ENCODE assay signal across 24 mouse cellular contexts in the genomic region with DNA sequence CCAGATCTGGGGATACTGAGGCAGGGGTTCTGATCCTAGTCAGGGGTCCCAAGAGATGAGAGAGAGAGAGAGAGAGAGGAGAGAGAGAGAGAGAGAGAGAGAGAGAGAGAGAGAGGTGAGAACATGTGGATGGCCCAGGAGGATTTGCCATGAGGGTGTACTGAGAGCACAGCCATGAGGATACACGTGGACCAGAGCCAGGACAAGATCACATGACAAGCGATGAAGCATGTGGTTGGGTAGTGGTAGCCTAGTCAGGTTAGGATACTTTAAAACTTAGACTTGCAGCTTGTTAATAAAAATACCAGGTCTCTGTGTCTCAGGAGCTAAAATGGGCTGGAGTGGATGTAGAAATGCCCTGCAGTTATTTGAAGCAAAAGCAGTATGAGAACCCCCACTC.
"Had no signal": no experiment of that assay in that cellular context is flagged by ENCODE, and none has a peak within 500 bp of the region (broad histone marks: within the 10 kb centered on the region; RNA-seq: fewer than 3 reads in every experiment).

No protein-coding gene starts in this region.

- H3K36me3 ChIP-seq: embryonic facial prominence, embryonic 10.5 days; embryonic facial prominence, embryonic 12.5 days; embryonic facial prominence, embryonic 13.5 days; embryonic facial prominence, embryonic 15.5 days; forebrain, embryonic 10.5 days; forebrain, embryonic 12.5 days; forebrain, embryonic 15.5 days had no signal

- H3K27me3 ChIP-seq: embryonic facial prominence, embryonic 12.5 days; embryonic facial prominence, embryonic 13.5 days; embryonic facial prominence, embryonic 15.5 days; forebrain, embryonic 12.5 days; forebrain, embryonic 13.5 days; forebrain, embryonic 15.5 days had no signal

- H3K9ac ChIP-seq: embryonic facial prominence, embryonic 12.5 days; embryonic facial prominence, embryonic 13.5 days; embryonic facial prominence, embryonic 15.5 days; forebrain, embryonic 12.5 days; forebrain, embryonic 13.5 days; forebrain, embryonic 15.5 days; forebrain, postnatal 0 days had no signal

- H3K27ac ChIP-seq: embryonic facial prominence, embryonic 10.5 days; embryonic facial prominence, embryonic 12.5 days; embryonic facial prominence, embryonic 13.5 days; embryonic facial prominence, embryonic 15.5 days; forebrain, embryonic 10.5 days; forebrain, embryonic 12.5 days; forebrain, embryonic 13.5 days; forebrain, embryonic 15.5 days; gastrocnemius, adult 2 months; heart, adult 2 months had no signal

- H3K4me1 ChIP-seq: embryonic facial prominence, embryonic 10.5 days; embryonic facial prominence, embryonic 12.5 days; embryonic facial prominence, embryonic 13.5 days; embryonic facial prominence, embryonic 15.5 days; forebrain, embryonic 12.5 days; forebrain, embryonic 13.5 days; forebrain, embryonic 15.5 days had no signal

- H3K9me3 ChIP-seq: embryonic facial prominence, embryonic 10.5 days; embryonic facial prominence, embryonic 12.5 days; embryonic facial prominence, embryonic 13.5 days; embryonic facial prominence, embryonic 15.5 days; forebrain, embryonic 10.5 days; forebrain, embryonic 12.5 days; forebrain, embryonic 13.5 days; forebrain, embryonic 15.5 days had no signal

- H3K4me3 ChIP-seq: embryonic facial prominence, embryonic 10.5 days; embryonic facial prominence, embryonic 12.5 days; embryonic facial prominence, embryonic 13.5 days; embryonic facial prominence, embryonic 15.5 days; erythroblast, embryonic 14.5 days; forebrain, embryonic 10.5 days; forebrain, embryonic 12.5 days; forebrain, embryonic 13.5 days; forebrain, embryonic 15.5 days; gastrocnemius, adult 2 months; heart, adult 2 months had no signal

- DNase-seq: cerebellum, adult 9-10 months; cerebellum, adult 9-11 months; cerebellum, postnatal 10 days; cerebellum, postnatal 14 days; cerebellum, postnatal 25 days; cerebellum, postnatal 36 days; embryo, embryonic 11 days; forebrain, postnatal 0 days; gastrocnemius, adult 2 months; gastrocnemius, postnatal 10 days; gastrocnemius, postnatal 14 days; gastrocnemius, postnatal 25 days; gastrocnemius, postnatal 36 days; heart, adult 18-20 months; heart, adult 2 months had no signal

- H3K4me2 ChIP-seq: embryonic facial prominence, embryonic 12.5 days; embryonic facial prominence, embryonic 13.5 days; embryonic facial prominence, embryonic 15.5 days; forebrain, embryonic 12.5 days; forebrain, embryonic 13.5 days; forebrain, embryonic 15.5 days had no signal
